Mouse (Mus musculus): ENCODE data around the gene Unc45b.
"Not testable (repeated sequence)": the region's sequence is repeated elsewhere in the genome, so short reads cannot be mapped to it uniquely, and the experiment has no call there.

The Unc45b gene

GRCm38 (mm10) chr11:82947457-82947856 lies 37.1 kb downstream of the Unc45b start:
- DNase-seq (ENCODE audit: low read depth), result no peak

- DNase-seq (ENCODE audit: low read depth), result no peak
Measured at GRCm38 (mm10) chr11:82949036-82949435, 38.7 kb downstream of the Unc45b start.

- DNase-seq (ENCODE audit: low read depth), result no peak
Measured at GRCm38 (mm10) chr11:82950736-82951481, 40.6 kb downstream of the Unc45b start, which contains the start of gene Slfn5. Gene Slfn5 (plus strand): TSS chr11:82951349.

- no peak for DNase-seq (ENCODE audit: low read depth)
Measured at GRCm38 (mm10) chr11:82951865-82952611, 41.7 kb downstream of the Unc45b start.

GRCm38 (mm10) chr11:82952612-82953542 lies 42.5 kb downstream of the Unc45b start:
- no peak for DNase-seq (ENCODE audit: low read depth)

GRCm38 (mm10) chr11:82954631-82955030 lies 44.3 kb downstream of the Unc45b start:
- no peak for DNase-seq (ENCODE audit: low read depth)

- no peak for DNase-seq (ENCODE audit: low read depth)
Measured at GRCm38 (mm10) chr11:82956925-82957324, 46.6 kb downstream of the Unc45b start.

GRCm38 (mm10) chr11:82959613-82960012 lies 49.3 kb downstream of the Unc45b start:
- peak; percentile 15 for DNase-seq (ENCODE audit: low read depth)

GRCm38 (mm10) chr11:82961743-82962142 lies 51.4 kb downstream of the Unc45b start:
- no peak for DNase-seq (ENCODE audit: low read depth)

- no peak for DNase-seq (ENCODE audit: low read depth)
Measured at GRCm38 (mm10) chr11:82962215-82962614, 51.9 kb downstream of the Unc45b start.

GRCm38 (mm10) chr11:82970712-82971589 lies 60.6 kb downstream of the Unc45b start:
- peak; percentile 18 for DNase-seq (ENCODE audit: low read depth)

- no peak for DNase-seq (ENCODE audit: low read depth)
Measured at GRCm38 (mm10) chr11:82971590-82971974, 61.2 kb downstream of the Unc45b start.

- DNase-seq (ENCODE audit: low read depth), result peak; percentile 14
Measured at GRCm38 (mm10) chr11:82973916-82974315, 63.6 kb downstream of the Unc45b start.

GRCm38 (mm10) chr11:82982409-82982808 lies 72.1 kb downstream of the Unc45b start:
- DNase-seq (ENCODE audit: low read depth), result not testable (repeated sequence)

GRCm38 (mm10) chr11:82983193-82983592 lies 72.8 kb downstream of the Unc45b start:
- no peak for DNase-seq (ENCODE audit: low read depth)

- DNase-seq (ENCODE audit: low read depth), result no peak
Measured at GRCm38 (mm10) chr11:82987621-82988020, 77.3 kb downstream of the Unc45b start.

GRCm38 (mm10) chr11:82989357-82989756 lies 79.0 kb downstream of the Unc45b start:
- no peak for DNase-seq (ENCODE audit: low read depth)

GRCm38 (mm10) chr11:82990612-82991385 lies 80.4 kb downstream of the Unc45b start:
- DNase-seq (ENCODE audit: low read depth), result peak; percentile 29

- peak; percentile 43 for DNase-seq (ENCODE audit: low read depth)
Measured at GRCm38 (mm10) chr11:82991469-82992166, 81.3 kb downstream of the Unc45b start, which contains the start of gene Slfn9. Gene Slfn9 (minus strand): TSS chr11:82991830.

All from fibroblast of lung, adult 2 months (primary cell).